Mouse (Mus musculus) embryonic fibroblast, embryonic 13.5 days (primary cell): ENCODE data around the gene Ablim2.

Experiments used
- CTCF ChIP-seq: IDR thresholded peaks from 2 replicates; pipeline ENCODE4 v1.5.1; 2011; ENCODE audit warnings: mild to moderate bottlenecking, control low read depth, low read length, moderate library complexity, borderline replicate concordance; ENCODE audit not compliant: insufficient read depth
- POLR2A ChIP-seq: IDR thresholded peaks from 2 replicates; pipeline ENCODE4 v1.6.1; 2011; ENCODE audit warnings: low read depth, mild to moderate bottlenecking, control low read depth, low read length, moderate library complexity

DNA sequence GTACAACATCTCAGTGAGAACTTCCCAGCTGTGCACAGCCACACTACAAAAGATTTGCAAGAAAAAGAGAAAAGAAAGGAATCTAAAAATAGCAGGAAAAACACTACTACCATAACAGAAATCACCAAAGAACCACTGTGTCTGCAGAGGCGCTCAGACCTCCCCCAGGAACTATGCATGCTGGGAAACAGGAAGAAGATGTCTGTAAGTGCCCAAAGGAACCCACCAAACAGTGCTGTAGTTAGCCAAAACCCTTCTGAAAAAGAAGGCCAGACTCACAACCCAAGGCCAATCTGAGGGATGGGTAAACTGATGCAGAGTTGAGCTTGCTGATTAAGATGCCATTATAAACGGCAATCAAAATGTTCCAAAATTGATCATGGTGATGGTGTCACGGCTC lies 47.5 kb downstream of the Ablim2 start:
- TF ChIP-seq POLR2A (no peak), CTCF (no peak)
